Mouse (Mus musculus) frontal cortex, postnatal 36 days (tissue): ENCODE results near the gene Gm17720.

ENCODE experiments used
- DNase-seq, 2 experiments: peaks; one replicate each; pipeline ENCODE4 v3.0.0; 2022; ENCODE audit warnings: low spot score in 2 of 2

Gm17720 gene

DNA sequence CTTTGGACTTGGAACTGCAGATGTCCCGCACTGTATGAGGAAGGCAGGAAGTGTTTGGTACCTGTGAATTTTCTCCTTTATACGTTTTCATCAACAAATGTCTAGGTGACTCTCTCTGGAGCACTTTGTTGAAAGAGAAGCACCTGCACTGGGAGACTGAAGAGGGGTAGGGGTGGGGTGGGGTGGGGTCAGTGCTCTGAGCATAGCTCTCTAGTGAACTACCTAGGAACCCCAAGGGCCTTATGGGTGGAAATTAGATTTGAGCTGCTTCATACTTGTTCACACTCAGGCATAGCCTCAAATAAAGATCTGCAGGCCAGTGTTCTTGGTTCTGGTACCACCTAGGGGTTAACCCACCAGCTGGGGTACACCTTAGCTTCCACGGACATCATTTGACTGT is at the start of gene Gm17720:
Gene Gm17720, minus strand, starts transcription at position 101 of the 400 bp plus-strand sequence.
- DNase-seq: no peak

DNA sequence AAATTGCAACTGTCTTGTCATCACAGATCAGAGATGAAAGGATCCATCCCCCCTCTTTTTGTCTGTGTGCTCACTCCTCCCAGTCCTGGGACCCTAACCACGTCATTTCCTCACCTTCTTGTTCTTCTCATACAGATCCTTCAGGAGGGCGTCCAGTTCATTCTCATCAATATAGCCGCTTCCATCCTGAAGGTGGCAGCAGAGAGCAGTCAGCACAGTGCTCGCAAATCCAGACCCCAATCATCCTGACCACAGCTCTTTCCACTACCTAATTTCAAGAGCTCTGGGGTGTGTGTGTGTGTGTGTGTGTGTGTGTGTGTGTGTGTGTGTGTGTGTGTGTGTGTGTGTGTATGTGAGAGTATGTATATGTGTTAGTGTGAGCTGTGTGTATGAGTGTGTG is 43.0 kb upstream of the Gm17720 start:
- DNase-seq: peak; percentile 41 to 42

DNA sequence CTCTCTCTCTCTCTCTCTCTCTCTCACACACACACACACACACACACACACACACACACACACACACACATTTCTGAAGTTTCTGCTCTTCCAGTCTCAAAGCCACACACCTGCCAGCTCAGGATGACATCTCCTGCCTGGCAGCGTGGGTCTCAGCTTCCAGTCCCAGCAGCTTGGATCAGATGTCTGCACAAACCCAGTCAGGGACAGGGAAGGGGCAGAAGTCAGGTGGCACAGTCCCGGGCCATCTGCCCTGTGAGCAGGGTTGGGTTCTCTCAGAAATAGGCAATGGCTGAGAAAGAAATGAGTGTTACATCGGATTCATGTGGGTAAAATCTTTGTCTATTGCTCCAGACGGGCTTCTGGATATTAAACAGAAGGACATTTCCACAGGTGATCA is 38.2 kb upstream of the Gm17720 start:
- no peak for DNase-seq

DNA sequence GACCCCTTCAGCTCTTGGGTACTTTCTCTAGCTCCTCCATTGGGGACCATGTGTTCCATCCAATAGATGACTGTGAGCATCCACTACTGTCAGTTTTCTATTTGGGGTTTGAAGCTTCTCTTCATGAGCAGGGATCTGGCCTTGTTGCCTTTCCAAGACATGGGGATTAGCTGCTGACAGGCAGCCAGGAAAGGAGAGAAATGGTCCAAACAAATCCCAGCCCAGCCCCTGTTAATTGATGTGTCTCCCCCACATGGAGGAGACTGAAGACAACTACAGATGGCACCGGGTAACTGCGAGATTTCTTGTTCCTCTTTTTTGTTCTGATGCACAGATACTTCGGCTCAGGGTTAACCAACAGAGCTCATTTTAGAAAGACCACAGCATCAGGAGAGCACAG is 37.6 kb upstream of the Gm17720 start:
- no peak for DNase-seq

DNA sequence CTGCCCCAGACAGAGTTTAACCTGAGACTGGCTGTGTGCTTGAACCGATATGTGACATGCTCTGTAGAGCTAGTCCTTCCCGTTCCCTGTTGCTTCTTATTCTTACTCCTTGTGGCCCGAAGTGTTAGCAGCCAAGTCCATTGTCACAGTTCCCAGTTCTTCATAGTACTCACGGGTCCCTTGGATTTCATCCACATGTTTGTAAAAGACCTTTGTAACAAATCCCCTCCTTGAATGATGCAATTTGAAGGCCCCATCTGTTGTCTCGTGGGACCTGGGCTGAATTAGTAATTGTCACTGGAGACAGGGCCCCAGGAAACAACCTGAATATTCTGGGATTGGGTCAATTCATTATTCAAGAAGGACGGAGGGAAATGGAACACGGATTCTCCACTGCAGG is 33.0 kb upstream of the Gm17720 start:
- no peak for DNase-seq

DNA sequence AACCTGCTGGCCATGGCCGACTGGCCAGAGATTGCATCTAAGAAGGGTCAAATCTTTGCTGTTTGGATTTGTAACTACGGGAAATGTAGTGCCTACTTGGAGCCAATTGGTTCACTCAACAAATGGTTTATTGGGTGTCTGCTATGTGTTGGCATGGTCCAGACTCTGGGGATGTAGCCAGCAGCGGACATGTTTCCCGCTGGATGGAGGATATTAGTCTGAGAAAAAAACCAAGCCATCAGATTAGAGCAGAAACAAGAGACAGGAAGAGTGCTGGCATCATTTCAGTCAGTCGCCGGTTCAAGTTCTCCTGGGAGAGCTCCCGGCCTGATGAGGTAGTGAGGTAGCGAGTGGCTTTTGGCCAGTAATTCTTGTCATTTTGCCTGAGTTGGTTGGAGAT is 31.7 kb upstream of the Gm17720 start:
- no peak for DNase-seq

DNA sequence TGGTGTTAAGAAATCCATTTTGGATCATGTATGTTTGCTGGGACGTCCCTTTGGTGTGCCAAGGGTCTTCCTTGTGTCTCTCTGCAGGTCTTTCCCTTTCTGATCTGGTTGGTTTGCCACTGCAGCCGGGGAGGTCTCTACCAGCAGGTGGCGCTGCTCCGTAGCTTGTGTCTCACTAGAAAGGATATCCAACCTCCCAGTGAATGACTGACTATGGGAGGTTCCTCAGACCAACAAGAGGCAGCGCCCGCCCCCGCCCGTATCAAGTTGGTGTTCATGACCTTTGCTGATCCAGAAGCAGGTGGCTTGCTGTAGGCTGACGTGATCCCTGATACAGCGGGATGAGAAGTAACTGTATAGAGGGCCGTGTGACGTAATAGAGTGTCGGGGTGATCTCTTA is 28.0 kb upstream of the Gm17720 start:
- DNase-seq: peak; percentile 79 to 85

DNA sequence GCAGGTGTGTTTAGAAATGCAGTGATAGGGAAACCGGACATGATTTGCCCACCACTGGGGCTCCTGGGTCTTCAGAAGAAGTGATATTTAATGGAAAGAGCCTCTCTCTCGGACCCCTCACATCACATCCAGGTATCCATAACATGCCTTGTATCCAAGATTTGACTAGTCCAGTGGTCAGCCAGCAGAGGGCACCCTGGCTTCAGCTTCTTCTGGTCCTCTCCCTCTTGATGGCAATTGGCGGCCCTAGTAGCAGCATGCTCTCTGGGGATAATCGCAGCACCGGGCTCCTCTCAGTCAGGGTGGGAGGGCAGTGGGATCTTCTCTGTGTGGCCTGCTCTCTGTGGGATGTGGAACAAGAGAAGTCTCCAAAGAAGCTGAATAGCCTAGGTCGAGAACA is 17.2 kb upstream of the Gm17720 start:
- DNase-seq: peak; percentile 19 to 36

DNA sequence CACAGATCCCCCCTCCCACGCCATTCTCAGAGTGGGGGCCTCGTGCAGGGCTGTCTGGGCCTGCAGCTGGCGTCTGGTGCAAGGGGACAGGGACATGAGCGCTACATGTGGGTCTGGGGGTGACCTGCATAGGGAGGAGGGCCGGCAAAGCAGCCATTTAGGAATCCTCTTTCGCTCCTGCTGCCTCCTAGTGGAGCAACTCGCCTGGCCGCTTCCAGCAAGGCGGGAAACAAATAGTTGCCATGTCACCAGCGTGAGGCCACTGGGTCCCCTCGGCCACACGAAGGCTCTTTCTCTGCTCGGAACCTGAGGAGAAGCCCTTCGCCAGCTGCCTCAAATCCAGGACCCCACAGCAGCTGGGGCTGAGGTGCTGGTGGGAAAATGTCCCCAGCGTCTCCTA is 877 bp downstream of the Gm17720 start:
- DNase-seq: no peak

DNA sequence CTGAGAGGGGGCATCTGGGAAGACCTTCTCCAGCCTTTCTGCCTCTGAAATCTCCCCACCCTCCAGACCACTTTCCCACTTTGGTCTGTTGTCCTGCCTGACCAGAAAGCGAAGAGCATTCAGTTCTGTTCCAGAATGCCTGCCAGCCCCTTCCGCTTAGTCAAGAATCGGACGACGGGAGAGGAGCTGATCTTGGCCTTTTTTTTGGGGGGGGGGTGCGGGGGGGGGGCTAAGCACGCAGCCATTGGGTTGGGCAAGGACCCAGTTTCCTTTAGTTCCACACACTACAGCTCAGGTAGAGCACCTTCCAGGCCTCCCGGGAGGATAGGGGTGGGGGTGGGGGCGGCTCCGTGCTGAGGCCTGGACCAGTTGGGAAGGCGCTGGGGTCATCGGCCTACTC is 1.6 kb downstream of the Gm17720 start, which contains the start of gene Gm21964:
Gene Gm21964, plus strand, starts transcription at position 301 of the 400 bp plus-strand sequence.
- DNase-seq: no peak

DNA sequence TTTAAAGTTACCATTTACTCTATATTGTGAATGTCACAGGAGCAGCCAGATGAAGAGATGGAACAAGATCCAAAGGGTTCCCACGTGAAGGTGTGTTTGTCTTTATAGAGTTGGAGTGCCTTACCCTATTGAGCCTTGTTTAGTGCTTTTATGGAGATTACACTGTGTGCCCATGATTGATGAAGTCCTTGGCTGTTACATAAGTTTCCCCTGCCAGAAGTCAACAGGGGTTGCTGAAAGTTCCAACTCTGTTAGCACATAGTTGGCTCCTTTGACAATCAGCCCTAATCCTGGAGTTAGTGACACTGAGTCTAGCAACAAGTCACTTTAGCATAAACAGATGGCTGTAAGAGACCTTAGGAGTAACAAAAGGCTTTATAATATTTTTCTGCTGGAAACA is 10.7 kb downstream of the Gm17720 start:
- DNase-seq: no peak

DNA sequence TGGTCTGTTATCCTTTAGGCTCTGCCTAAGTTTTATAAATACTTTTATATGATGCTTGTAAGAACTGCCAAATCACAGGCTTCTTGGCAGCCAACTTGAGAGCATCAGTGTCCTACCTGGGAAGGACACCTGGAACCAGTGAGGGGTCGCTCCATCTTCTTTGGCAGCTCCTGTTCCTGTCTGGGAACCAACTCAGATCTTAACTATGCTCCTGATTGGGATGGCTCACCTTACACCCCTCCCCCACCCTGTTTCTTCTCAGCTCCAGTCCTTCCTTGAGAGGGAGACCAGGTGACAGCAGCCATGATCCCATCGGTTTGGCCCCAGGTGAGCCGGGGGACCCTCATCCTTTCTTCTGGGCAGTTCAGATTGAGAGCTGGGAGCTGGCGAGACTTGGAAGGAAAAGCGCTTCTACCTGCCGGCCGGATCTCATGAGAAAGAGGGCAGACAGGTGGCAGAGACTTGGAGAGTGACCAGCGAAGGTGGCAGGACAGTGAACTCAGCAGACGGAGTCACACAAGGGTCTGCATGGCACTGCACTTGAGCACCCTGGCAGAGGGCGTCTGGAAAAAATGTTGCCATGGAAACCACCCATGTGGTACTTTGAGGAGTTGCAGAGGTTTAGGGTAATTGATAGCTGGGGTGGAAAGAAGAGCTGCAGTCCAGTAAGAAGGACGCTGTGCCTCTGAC is 20.0 kb downstream of the Gm17720 start:
- DNase-seq: no peak

DNA sequence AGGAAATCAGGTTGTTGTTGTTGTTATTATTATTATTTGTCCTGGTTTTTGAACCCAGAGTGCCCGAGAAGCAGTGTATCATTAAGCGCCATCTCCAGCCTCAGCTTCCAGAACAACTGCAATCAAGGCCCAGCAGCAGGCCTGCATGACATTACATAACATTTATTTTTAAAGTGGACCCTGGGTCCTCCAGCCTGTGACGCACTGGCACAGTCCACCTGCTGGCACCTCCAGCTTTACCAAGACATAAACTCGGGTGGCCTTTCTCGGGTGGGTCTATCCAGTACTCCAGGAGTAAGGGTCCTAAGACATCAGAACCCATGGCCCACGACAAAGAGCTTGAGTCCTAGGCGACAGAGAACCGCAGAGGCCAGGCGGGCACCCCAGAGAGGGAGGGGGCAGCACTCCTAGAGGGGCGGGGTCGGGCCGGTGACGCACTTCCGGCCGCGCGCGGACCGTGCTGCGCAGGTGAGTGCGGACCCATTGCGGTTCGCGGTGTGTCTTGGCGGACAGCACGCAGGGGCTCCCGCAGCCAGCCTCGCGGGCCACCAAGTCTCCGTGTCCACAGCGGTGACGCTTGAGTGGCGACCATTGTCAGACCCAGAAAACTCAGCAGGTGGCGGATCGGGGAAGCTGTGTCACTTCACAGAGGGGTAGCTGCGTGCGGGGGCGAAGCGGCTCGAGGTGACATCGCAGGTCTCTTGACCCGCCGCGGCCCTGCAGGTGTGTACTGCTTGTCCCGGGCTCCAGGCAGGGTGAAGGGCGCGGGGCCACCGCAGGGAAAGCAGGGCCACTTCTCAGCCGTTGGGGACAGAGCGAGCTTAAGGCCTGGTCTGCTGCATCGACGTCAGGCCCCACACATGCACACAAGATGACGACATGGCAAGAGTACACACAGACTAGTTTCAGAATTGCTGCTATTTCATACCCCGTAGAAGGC is 23.0 kb downstream of the Gm17720 start, which contains the start of gene Zfp612:
Gene Zfp612, plus strand, starts transcription at position 465 of the 940 bp plus-strand sequence.
- peak; percentile 72 to 73 for DNase-seq

DNA sequence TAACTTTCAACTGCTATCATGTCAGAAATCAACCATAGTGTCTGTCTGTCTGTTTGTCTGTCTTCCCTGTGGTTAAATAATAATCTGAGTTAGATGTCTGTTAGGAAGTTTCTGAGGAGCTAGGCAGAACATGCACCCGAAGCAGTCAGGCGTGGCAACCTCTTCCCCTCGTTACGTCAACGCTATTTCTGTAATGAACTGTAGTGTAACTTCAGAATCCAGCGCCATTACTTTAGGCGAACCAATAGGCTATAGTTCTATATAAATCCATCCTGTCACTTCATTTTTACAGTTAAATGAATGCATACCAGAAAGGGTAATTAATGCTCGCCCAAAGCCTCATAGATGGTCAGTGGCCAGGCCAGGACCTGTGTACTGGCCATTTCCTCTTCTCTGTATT is 28.1 kb downstream of the Gm17720 start:
- DNase-seq: no peak

DNA sequence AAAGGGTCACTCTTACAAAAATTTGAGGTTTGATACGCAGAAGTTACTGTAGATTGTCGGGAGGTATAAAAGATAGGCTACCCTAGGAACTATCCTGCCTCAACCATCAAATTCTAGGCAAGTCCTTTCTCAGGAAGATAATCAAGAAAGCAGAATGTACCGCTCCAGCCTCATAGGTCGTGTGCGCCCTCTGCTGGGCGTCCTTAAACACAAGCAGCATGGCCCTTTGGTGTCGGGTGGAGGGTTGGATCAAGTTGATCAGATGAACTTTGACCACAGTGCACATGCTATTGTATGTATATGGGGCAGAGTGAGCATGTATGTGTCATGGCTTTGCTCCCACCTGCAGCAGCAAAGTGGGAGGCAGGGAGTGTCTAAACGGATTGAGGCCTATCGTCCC is 31.0 kb downstream of the Gm17720 start:
- DNase-seq: peak; percentile 54 to 67

DNA sequence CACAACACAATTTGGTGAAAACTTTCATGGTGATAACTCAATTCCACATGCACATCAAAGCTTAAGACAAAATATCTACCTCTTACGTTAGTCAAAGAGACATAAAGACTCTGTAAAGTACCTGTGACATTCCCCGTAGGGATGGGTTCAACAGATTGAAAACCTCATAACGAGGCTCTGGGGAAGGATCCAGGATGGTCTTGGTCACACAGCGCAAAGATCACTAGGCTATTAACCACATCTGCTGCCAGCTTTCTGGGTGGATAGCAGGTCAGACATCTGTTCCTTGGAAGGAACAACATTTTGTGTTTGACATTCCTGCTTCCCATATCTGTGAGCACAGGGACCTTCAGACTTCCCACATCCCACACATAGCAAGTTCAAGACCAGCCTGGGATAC is 32.8 kb downstream of the Gm17720 start:
- DNase-seq: no peak

DNA sequence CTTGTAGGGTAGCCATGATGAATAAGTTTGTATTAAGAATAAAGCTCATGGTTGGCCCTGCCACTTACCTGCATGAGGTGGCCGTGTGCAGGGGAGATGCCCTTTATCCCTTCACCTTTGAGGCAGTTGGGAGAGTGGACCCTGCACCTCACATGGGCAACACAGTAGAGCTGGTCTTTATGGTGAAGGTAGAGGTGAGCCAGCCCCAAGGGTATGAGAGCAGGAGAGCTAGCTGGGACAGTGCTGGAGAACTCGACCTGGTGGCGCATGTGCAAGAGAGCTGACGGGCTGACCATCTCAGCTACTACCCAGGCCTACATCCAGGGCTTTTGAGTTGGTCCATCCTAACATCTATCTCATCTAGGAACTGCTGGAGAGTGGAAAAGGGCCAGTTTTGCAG is 36.9 kb downstream of the Gm17720 start:
- DNase-seq: no peak

DNA sequence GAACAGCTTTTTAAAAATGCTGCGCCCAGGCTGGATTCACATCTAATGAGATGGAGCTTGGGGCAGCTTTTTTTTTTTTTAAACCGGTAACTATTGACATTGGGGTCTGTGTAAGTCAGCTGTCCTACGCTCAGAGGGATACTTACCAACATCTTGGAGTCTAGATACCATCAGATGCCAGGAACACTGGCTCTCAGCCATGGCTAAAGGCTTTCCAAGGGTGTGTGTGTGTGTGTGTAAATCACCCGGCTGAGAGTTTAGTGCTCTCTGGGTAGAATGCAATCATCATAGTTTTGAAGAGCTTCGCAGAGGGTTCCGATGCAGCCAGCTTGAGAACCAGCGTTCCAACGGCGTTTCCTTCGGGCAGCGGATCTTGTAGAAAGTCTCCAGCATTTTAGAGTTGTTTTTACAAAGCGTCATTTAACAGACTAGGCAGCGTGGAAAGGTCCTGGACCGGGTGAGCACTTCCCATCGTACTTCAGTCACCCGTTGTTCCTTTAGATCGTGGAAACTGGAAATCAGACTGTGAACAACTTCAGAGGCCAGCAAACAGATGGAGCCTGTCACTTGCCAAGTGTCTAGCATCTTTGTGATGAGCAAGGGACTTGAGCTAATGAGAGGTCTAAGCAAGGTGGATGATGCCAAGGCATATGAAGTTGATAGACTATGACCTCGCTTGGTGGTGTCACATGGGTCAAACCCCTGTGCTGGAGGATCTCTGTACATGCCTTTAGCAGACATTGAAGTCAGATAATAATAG is 37.8 kb downstream of the Gm17720 start:
- DNase-seq: no peak

DNA sequence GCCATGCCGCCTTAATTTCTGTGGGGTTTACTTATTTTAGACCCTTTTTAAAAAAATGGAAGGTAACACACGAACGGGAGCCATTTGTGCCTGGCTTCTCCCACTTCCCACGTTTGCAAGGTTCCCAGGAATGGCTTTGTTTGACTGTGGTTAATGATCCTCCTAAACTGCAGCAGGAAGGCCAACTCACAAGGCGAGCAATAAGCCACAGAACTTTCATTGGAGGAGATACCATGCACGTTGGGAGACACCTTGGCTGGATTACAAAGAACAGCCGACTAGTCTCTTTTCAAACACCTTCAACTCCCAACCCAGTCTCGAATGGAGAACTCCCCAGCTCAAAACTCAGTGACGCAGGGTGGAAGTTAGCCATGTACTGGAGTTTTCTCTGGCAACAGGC is 38.4 kb downstream of the Gm17720 start:
- DNase-seq: no peak

DNA sequence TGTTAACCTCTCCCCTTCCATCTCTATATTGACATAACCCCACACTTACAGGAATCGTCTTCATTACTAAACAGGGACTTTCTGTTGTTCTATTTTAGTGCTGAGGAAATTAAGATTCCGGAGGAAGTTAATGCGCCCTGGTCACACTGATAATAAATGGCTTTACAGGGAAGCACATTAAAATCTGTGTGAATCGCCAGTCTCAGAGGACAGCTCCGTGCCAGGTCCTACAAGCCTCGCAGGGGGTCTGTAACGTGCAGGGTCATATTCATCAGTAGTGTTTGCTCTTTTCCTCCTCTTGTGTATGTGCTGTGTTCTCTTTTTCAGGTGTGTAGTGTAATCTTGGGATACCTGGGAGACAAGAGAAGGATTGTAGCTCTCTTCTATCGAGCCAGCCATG is 44.3 kb downstream of the Gm17720 start:
- DNase-seq: no peak

DNA sequence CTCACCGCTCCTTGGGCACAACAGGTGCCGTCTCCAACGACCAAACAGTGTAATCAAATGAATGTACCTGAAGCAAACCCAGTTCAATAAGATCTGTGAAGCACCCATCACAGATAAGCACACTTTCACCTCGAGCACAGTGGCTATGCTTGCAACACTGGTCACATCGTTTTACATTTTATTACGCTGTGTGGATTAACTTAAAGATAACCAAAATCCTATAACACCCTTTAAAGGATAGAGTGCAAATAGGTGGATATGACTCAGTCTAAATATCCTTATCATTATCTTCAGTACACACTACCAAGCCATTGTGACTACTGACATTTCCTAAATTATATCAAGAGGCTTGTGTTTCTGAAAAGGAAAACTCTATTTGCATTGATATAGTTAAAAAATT is 51.3 kb downstream of the Gm17720 start:
- no peak for DNase-seq

DNA sequence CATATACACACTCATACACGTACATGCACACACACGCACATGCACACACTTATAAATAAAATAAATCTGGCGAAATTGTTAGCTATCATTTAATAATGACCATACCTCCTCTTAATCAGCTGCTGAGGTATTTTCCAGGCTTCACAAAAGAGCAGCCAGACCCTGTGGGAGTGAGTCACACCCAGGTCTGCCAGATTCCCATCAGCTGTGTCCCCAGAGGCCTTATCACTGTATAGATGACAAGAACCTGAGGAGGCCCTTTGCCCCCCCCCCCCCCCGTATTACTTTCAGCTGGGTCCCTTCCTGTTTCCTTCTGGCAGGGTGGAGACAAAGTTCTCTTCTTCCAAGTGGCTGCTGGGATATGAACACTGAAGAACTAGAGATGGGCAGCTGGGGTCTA is 62.0 kb downstream of the Gm17720 start:
- no peak for DNase-seq
